Comparison of ENCODE assay signal across 23 mouse cellular contexts in the genomic region with DNA sequence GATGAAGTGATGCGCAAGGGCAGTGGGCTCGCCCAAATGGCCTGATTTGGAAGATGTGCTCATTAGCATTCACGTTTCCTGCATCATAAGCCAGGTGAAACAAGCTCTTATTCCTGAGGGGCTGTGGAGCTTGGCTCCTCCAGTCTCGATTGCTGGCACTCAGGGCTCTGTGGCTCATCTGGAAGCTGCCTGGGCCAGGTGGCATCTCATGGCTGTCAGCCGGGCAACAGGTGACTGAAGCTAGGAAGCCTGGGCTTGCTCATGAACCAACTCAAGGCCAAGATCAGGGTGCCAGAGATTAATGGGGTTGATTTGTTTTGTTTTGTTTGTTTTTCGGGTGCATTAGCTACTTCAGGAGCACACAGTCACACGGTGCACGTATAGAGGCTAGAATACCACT. TPM values are rescaled to one million over a fixed set of nuclear protein-coding genes. Genes with fewer than 3 reads are reported as not detected.
"Had no signal": no experiment of that assay in that cellular context is flagged by ENCODE, and none has a peak within 500 bp of the region (broad histone marks: within the 10 kb centered on the region; RNA-seq: fewer than 3 reads in every experiment).

No protein-coding gene starts in this region.

- H3K4me1 ChIP-seq: limb, embryonic 15.5 days; liver, embryonic 12.5 days; midbrain, embryonic 10.5 days; neural tube, embryonic 12.5 days had no signal

- H3K27ac ChIP-seq: limb, embryonic 15.5 days; liver, embryonic 12.5 days; midbrain, embryonic 10.5 days; neural tube, embryonic 12.5 days had no signal

- H3K4me3 ChIP-seq: limb, embryonic 15.5 days; liver, embryonic 12.5 days; midbrain, embryonic 10.5 days; neural tube, embryonic 12.5 days had no signal

- H3K4me2 ChIP-seq: limb, embryonic 15.5 days; liver, embryonic 12.5 days; lung, embryonic 14.5 days; neural tube, embryonic 12.5 days had no signal

- H3K27me3 ChIP-seq: limb, embryonic 15.5 days; liver, embryonic 12.5 days; neural tube, embryonic 12.5 days had no signal

- H3K9me3 ChIP-seq: limb, embryonic 15.5 days; liver, embryonic 12.5 days; midbrain, embryonic 10.5 days; neural tube, embryonic 12.5 days had no signal

- DNase-seq: kidney, postnatal 14 days; lung, embryonic 14.5 days; lung, postnatal 10 days; lung, postnatal 4 days; midbrain, embryonic 14.5 days; thymus, adult 2 months; thymus, postnatal 25 days had no signal

- H3K9ac ChIP-seq: limb, embryonic 15.5 days; liver, embryonic 12.5 days; lung, embryonic 14.5 days; neural tube, embryonic 12.5 days had no signal

RNA-seq across cellular contexts. Expression of gene Gm45213, which starts 49.3 kb away (rescaled TPM):
- total RNA-seq: layer of hippocampus, adult 8-10 months; layer of hippocampus, postnatal 14 days; left cerebral cortex, adult 18-20 months; left cerebral cortex, postnatal 10 days; megakaryocyte, adult 5-6 weeks; monocyte, adult 5-6 weeks; neutrophil, adult 5-6 weeks had no signal
- polyA plus RNA-seq: large intestine, adult 2 months; limb, embryonic 11.5 days; limb, embryonic 15.5 days; liver, embryonic 12.5 days; liver, embryonic 16.5 days; lung, embryonic 14.5 days; midbrain, embryonic 10.5 days; midbrain, embryonic 14.5 days; neural tube, embryonic 12.5 days; testis, adult 2 months; thymus, adult 2 months; urinary bladder, adult 2 months had no signal
